Mouse (Mus musculus) hindbrain, embryonic 16.5 days (tissue): ENCODE data around the gene Ephb6. TPM values are rescaled to one million over a fixed set of nuclear protein-coding genes. Genes with fewer than 3 reads are reported as not detected.

Experiments used
- ATAC-seq: fragments of 200-750 bp; cut with Nextera tagmentation; 2 replicates; pipeline ENCODE4 v1.8.0; 2017; ENCODE audit warnings: moderate TSS enrichment, moderate library complexity
- H3K27ac ChIP-seq: fragments of 300-500 bp; sonication (generic); 2 replicates; pipeline ENCODE4 v1.5.1; 2014; ENCODE audit warnings: low read depth, mild to moderate bottlenecking, control low read depth, low read length, moderate library complexity
- H3K27me3 ChIP-seq: fragments of 300-500 bp; sonication (generic); replicated peaks from 2 replicates; pipeline ENCODE4 v1.6.1; 2014; ENCODE audit warnings: low read length; ENCODE audit not compliant: control insufficient read depth, insufficient read depth
- H3K36me3 ChIP-seq: fragments of 300-500 bp; sonication (generic); 2 replicates; pipeline ENCODE4 v1.6.1; 2014; ENCODE audit warnings: mild to moderate bottlenecking, low read length, moderate library complexity, mixed read lengths; ENCODE audit not compliant: control insufficient read depth, insufficient read depth
- H3K4me1 ChIP-seq: fragments of 300-500 bp; sonication (generic); 2 replicates; pipeline ENCODE4 v1.6.1; 2014; ENCODE audit warnings: low read depth, low read length; ENCODE audit not compliant: control insufficient read depth, insufficient read depth
- H3K4me2 ChIP-seq: fragments of 300-500 bp; sonication (generic); 2 replicates; pipeline ENCODE4 v1.6.1; 2014; ENCODE audit warnings: mild to moderate bottlenecking, low read length, control low read depth, moderate library complexity
- H3K4me3 ChIP-seq: fragments of 300-500 bp; sonication (generic); 2 replicates; pipeline ENCODE4 v1.5.1; 2014; ENCODE audit warnings: mild to moderate bottlenecking, low read length, control low read depth, moderate library complexity
- H3K9ac ChIP-seq: fragments of 300-500 bp; sonication (generic); 2 replicates; pipeline ENCODE4 v1.6.1; 2014; ENCODE audit warnings: low read depth, mild to moderate bottlenecking, control low read depth, low read length, moderate library complexity
- H3K9me3 ChIP-seq: fragments of 300-500 bp; sonication (generic); 2 replicates; pipeline ENCODE4 v1.6.1; 2014; ENCODE audit warnings: mild to moderate bottlenecking, low read length, moderate library complexity; ENCODE audit not compliant: control insufficient read depth
- WGBS: fragments of 180-500 bp; shearing (Covaris S2); extraction: QIAGEN DNeasy Blood & Tissue Kit; methylation state at CpG from one replicate; pipeline ENCODE4 v1.1.7; 2014; 5-methylcytosine and 5-hydroxymethylcytosine counted together
- polyA plus RNA-seq: library from polyadenylated mRNA; unstranded; fragments of >200 nt; fragmentation: Nextera tagmentation; extraction: Ambion mirVana; gene quantifications from 2 replicates; pipeline ENCODE4 v1.2.1, GENCODE M21; 2015

Ephb6 gene
- polyA plus RNA-seq, 1 experiment from 2014 or later, result 39.4 TPM

- Histone ChIP-seq H3K27me3 (no peaks in the 10 kb centered on the region), H3K9me3 (no peaks in the 10 kb centered on the region), H3K4me3 (no peak overlapping the region), H3K4me1 (no peaks in the 10 kb centered on the region), H3K9ac (no peak overlapping the region), H3K4me2 (no peak overlapping the region), H3K36me3 (no peaks in the 10 kb centered on the region), H3K27ac (no peak overlapping the region)
- WGBS, result 89% methylated on average over 8 of the region's 8 CpGs
- ATAC-seq, result no peak
Measured at GRCm38 (mm10) chr6:41654648-41655047, 49.4 kb downstream of the Ephb6 start.

- no peak overlapping the region for H3K4me3 ChIP-seq
- no peaks in the 10 kb centered on the region for H3K9me3 ChIP-seq
- no peak for ATAC-seq
- WGBS, result 80% methylated on average over 1 of the region's 1 CpGs
- no peaks in the 10 kb centered on the region for H3K27me3 ChIP-seq
- H3K4me1 ChIP-seq, result no peaks in the 10 kb centered on the region
- no peak overlapping the region for H3K9ac ChIP-seq
- H3K27ac ChIP-seq, result no peak overlapping the region
- H3K4me2 ChIP-seq, result no peak overlapping the region
- H3K36me3 ChIP-seq, result no peaks in the 10 kb centered on the region
Measured at GRCm38 (mm10) chr6:41658487-41658886, 53.2 kb downstream of the Ephb6 start.

- no peaks in the 10 kb centered on the region for H3K27me3 ChIP-seq
- no peak overlapping the region for H3K27ac ChIP-seq
- H3K4me1 ChIP-seq, result no peaks in the 10 kb centered on the region
- H3K4me3 ChIP-seq, result no peak overlapping the region
- no peaks in the 10 kb centered on the region for H3K9me3 ChIP-seq
- WGBS, result 34% methylated on average over 2 of the region's 2 CpGs
- H3K9ac ChIP-seq, result no peak overlapping the region
- ATAC-seq, result no peak
- no peak overlapping the region for H3K4me2 ChIP-seq
- H3K36me3 ChIP-seq, result no peaks in the 10 kb centered on the region
Measured at GRCm38 (mm10) chr6:41662320-41662719, 57.0 kb downstream of the Ephb6 start.

Other genes starting within 250 kb of the Ephb6 start
- gene Prss3, start 227.8 kb upstream of the Ephb6 start, polyA plus RNA-seq, result not detected in 2 replicates
- gene Gm5771, start 213.1 kb upstream of the Ephb6 start, polyA plus RNA-seq, result not detected in 2 replicates
- not detected in 2 replicates for gene Gm10334, start 159.3 kb upstream of the Ephb6 start, polyA plus RNA-seq
- not detected in 2 replicates for gene Prss1, start 146.6 kb upstream of the Ephb6 start, polyA plus RNA-seq
- not detected in 2 replicates for gene Prss2, start 83.7 kb upstream of the Ephb6 start, polyA plus RNA-seq
- 0.61 and 1.2 TPM in 2 replicates for gene Trpv6, start 30.9 kb downstream of the Ephb6 start, polyA plus RNA-seq
- not detected in 2 replicates for gene Trpv5, start 75.3 kb downstream of the Ephb6 start, polyA plus RNA-seq
- gene Llcfc1, start 78.9 kb downstream of the Ephb6 start, polyA plus RNA-seq, result not detected in 2 replicates
- 0.25 and 0.50 TPM in 2 replicates for gene Kel, start 98.9 kb downstream of the Ephb6 start, polyA plus RNA-seq
- gene Olfr459, start 169.7 kb downstream of the Ephb6 start, polyA plus RNA-seq, result not detected in 2 replicates
- not detected in 2 replicates for gene Pip, start 242.1 kb downstream of the Ephb6 start, polyA plus RNA-seq
- gene Sval2, start 247.5 kb downstream of the Ephb6 start, polyA plus RNA-seq, result not detected in 2 replicates